Comparison of ENCODE assay signal across 9 mouse cellular contexts in the genomic region with DNA sequence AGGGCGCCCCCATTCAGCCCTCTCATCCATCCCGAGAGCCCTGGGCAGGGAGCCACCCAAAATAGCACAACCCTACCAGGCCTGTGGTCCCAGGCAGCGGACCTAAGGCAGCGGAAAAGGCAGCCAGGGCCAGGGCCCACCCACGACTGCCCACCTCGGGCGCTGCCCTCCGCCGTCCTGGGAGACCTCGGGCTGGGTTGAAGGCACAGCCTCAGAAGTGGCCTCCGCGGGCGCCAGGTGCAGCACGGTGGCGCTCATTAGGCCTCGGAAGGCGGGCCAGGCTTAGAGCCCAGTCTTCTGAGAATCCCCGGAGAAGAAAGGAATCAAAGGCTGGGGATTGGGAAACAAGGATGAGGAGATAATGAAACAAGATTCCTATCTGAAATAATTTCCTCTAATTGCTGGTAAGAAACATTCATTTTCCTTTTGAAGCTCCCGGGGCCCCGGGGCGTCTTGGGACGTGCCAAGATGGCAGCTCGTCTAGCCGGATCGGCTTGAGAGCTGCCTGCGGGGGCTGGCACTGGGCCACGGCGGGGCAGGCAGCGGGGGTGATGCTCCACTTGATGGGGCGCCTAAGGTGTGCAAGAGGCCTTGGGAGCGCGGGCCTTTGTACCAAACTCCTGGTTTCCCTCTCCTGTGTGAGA. TPM values are rescaled to one million over a fixed set of nuclear protein-coding genes. Genes with fewer than 3 reads are reported as not detected.
DNase-seq lines count a peak whose midpoint lies in the region; ATAC-seq lines count a peak whose summit lies in the region.
"Had no signal": no experiment of that assay in that cellular context is flagged by ENCODE, and none has a peak within 500 bp of the region (broad histone marks: within the 10 kb centered on the region; RNA-seq: fewer than 3 reads in every experiment).

No protein-coding gene starts in this region.

- H3K4me1 ChIP-seq in kidney, embryonic 14.5 days (ENCODE audit: control insufficient read depth, insufficient read depth, low read length), result peaks cover 12% of the 10 kb centered on the region
- peaks cover 27% of the 10 kb centered on the region for H3K4me1 ChIP-seq in limb, embryonic 15.5 days

- no peak for DNase-seq in kidney, postnatal 25 days
- DNase-seq in ZHBTc4 (ENCODE audit: low read depth, low spot score), result peak; percentile 43
- peak; percentile 33 for DNase-seq in fat pad, adult 2 months (ENCODE audit: extremely low read depth, low read depth, low spot score)
- no peak for DNase-seq in c-Kit-positive CD71-positive TER-119-positive erythroid progenitor cells, embryonic 14.5 days (ENCODE audit: low spot score)
- DNase-seq in adrenal gland, postnatal 4 days (ENCODE audit: low spot score in 2 of 2), result no peak
- DNase-seq in frontal cortex, postnatal 14 days (ENCODE audit: low spot score in 2 of 2), result no peak

- H3K27me3 ChIP-seq in kidney, embryonic 14.5 days (ENCODE audit: control insufficient read depth, insufficient read depth, low read length), result no peaks in the 10 kb centered on the region
- H3K27me3 ChIP-seq in limb, embryonic 15.5 days, result peaks cover 6% of the 10 kb centered on the region; the same call in 1 of the 2 replicates

- H3K9ac ChIP-seq in kidney, embryonic 14.5 days (ENCODE audit: low read depth, low read length), result no peak overlapping the region
- no peak overlapping the region for H3K9ac ChIP-seq in limb, embryonic 15.5 days

- no peak overlapping the region; the same call in 1 of the 2 replicates for H3K4me3 ChIP-seq in kidney, embryonic 14.5 days (ENCODE audit: low read length)
- H3K4me3 ChIP-seq in limb, embryonic 15.5 days, result peak overlapping the region; percentile 9; the same call in 1 of the 2 replicates

- ATAC-seq in kidney, embryonic 14.5 days (ENCODE audit: low FRiP score, low TSS enrichment), result no peak
- no peak for ATAC-seq in limb, embryonic 15.5 days (ENCODE audit: insufficient number of reproducible peaks, low FRiP score, low TSS enrichment, low read depth)

- H3K4me2 ChIP-seq in kidney, embryonic 14.5 days (replicated peaks; ENCODE audit: low read depth, low read length), result peak overlapping the region; percentile 25
- peak overlapping the region; percentile 36 for H3K4me2 ChIP-seq in limb, embryonic 15.5 days

- no peak overlapping the region for H3K27ac ChIP-seq in kidney, embryonic 14.5 days (ENCODE audit: low read depth, low read length)
- peak overlapping the region; percentile 50; the same call in 1 of the 2 replicates for H3K27ac ChIP-seq in limb, embryonic 15.5 days

- 29% methylated on average over 32 of the region's 32 CpGs for WGBS in kidney, embryonic 14.5 days
- 21% methylated on average over 32 of the region's 32 CpGs for whole genome bisulfite sequencing in limb, embryonic 15.5 days

- no peaks in the 10 kb centered on the region for H3K36me3 ChIP-seq in kidney, embryonic 14.5 days (ENCODE audit: control insufficient read depth, insufficient read depth, low read length)
- H3K36me3 ChIP-seq in limb, embryonic 15.5 days, result no peaks in the 10 kb centered on the region

- H3K9me3 ChIP-seq in kidney, embryonic 14.5 days (ENCODE audit: control insufficient read depth, low read length), result no peaks in the 10 kb centered on the region
- H3K9me3 ChIP-seq in limb, embryonic 15.5 days, result no peaks in the 10 kb centered on the region

RNA-seq across cellular contexts. Expression of a gene that starts 21.4 kb away (rescaled TPM):
- polyA plus RNA-seq in kidney, embryonic 14.5 days (2014; fragmentation: Nextera tagmentation; extraction: Ambion mirVana), result not detected in 2 replicates
- polyA plus RNA-seq in limb, embryonic 15.5 days (2015; fragmentation: Nextera tagmentation; extraction: Ambion mirVana), result 0.52 TPM in 1 of 2 replicates, not detected in the other
- total RNA-seq in adrenal gland, postnatal 4 days (2021), result under 1 TPM in 1 of 2 experiments, not detected in 1; 0.65 TPM
- polyA plus RNA-seq: large intestine, adult 2 months had no signal

Comparison
In these comparisons a context has a peak if more than half of its experiments do, and no peak if none do; other contexts are left out.
1. DNase-seq: peak in ZHBTc4 (single experiment) and fat pad, adult 2 months (single experiment); none in kidney, postnatal 25 days (0 of 2), c-Kit-positive CD71-positive TER-119-positive erythroid progenitor cells, embryonic 14.5 days (single experiment), adrenal gland, postnatal 4 days (0 of 2) and frontal cortex, postnatal 14 days (0 of 2).